Mouse (Mus musculus) urinary bladder, postnatal 14 days (tissue): Measurements from ENCODE around the gene Cand1.
A peak's percentile ranks its signal among the peaks of the same experiment; 100 is the strongest.

Experiments
- DNase-seq: peaks from one replicate; pipeline ENCODE4 v3.0.0; 2021; ENCODE audit warnings: low spot score

Cand1 gene

GRCm38 (mm10) chr10:119211251-119211650 lies 28.6 kb downstream of the Cand1 start:
- DNase-seq: no peak

GRCm38 (mm10) chr10:119206309-119206932 lies 33.4 kb downstream of the Cand1 start:
- no peak for DNase-seq

- DNase-seq: no peak
Measured at GRCm38 (mm10) chr10:119205229-119205628, 34.6 kb downstream of the Cand1 start.

GRCm38 (mm10) chr10:119204334-119204946 lies 35.4 kb downstream of the Cand1 start:
- DNase-seq: no peak

GRCm38 (mm10) chr10:119199864-119200263 lies 40.0 kb downstream of the Cand1 start:
- DNase-seq: no peak

- no peak for DNase-seq
Measured at GRCm38 (mm10) chr10:119198186-119198880, 41.5 kb downstream of the Cand1 start.

- DNase-seq: no peak
Measured at GRCm38 (mm10) chr10:119197621-119198150, 42.2 kb downstream of the Cand1 start.

GRCm38 (mm10) chr10:119192598-119193372 lies 47.1 kb downstream of the Cand1 start:
- no peak for DNase-seq

- no peak for DNase-seq
Measured at GRCm38 (mm10) chr10:119187720-119188119, 52.1 kb downstream of the Cand1 start.

GRCm38 (mm10) chr10:119169656-119170055 lies 70.2 kb downstream of the Cand1 start:
- no peak for DNase-seq

GRCm38 (mm10) chr10:119169237-119169636 lies 70.6 kb downstream of the Cand1 start:
- DNase-seq: no peak

- no peak for DNase-seq
Measured at GRCm38 (mm10) chr10:119168791-119169190, 71.1 kb downstream of the Cand1 start.

GRCm38 (mm10) chr10:119167858-119168257 lies 72.0 kb downstream of the Cand1 start:
- DNase-seq: no peak

GRCm38 (mm10) chr10:119165051-119165450 lies 74.8 kb downstream of the Cand1 start:
- DNase-seq: no peak

- no peak for DNase-seq
Measured at GRCm38 (mm10) chr10:119161820-119162382, 78.0 kb downstream of the Cand1 start.

- DNase-seq: peak; percentile 63
Measured at GRCm38 (mm10) chr10:119160161-119160560, 79.7 kb downstream of the Cand1 start.

GRCm38 (mm10) chr10:119149261-119149660 lies 90.6 kb downstream of the Cand1 start:
- DNase-seq: no peak
